Mouse (Mus musculus): ENCODE measurements around the gene Cdkal1. TPM values are rescaled to one million over a fixed set of nuclear protein-coding genes. Genes with fewer than 3 reads are reported as not detected.
A peak's percentile ranks its signal among the peaks of the same experiment; 100 is the strongest.

Cdkal1 gene
- polyA plus RNA-seq, 1 experiment from 2014 or later, result 33.9 TPM

- peak; percentile 45 for DNase-seq (ENCODE audit: low spot score)
- H3K27ac ChIP-seq (ENCODE audit: low read depth), result no peak overlapping the region
- ATAC-seq (replicated peaks; ENCODE audit: low FRiP score, low TSS enrichment, low read depth), result no peak
- H3K27me3 ChIP-seq (replicated peaks; ENCODE audit: control insufficient read depth, insufficient read depth, low read length), result no peaks in the 10 kb centered on the region
- H3K9me3 ChIP-seq (ENCODE audit: control insufficient read depth, low read length), result no peaks in the 10 kb centered on the region
- no peak overlapping the region for H3K4me3 ChIP-seq (ENCODE audit: low read depth, low read length)
- peaks cover 4% of the 10 kb centered on the region; the same call in 1 of the 2 replicates for H3K4me1 ChIP-seq (replicated peaks; ENCODE audit: control insufficient read depth, insufficient read depth, low read length)
- no peak overlapping the region for H3K9ac ChIP-seq (ENCODE audit: low read length)
- H3K4me2 ChIP-seq (ENCODE audit: low read length), result no peak overlapping the region
- no peaks in the 10 kb centered on the region for H3K36me3 ChIP-seq (ENCODE audit: control insufficient read depth, insufficient read depth, low read length)
- 55% methylated on average over 4 of the region's 4 CpGs for WGBS
Observed at GRCm38 (mm10) chr13:29504861-29505568, 350.5 kb downstream of the Cdkal1 start.

- DNase-seq (ENCODE audit: low spot score), result peak; percentile 44
- H3K9me3 ChIP-seq (ENCODE audit: control insufficient read depth, low read length), result no peaks in the 10 kb centered on the region
- H3K27ac ChIP-seq (ENCODE audit: low read depth), result no peak overlapping the region
- 65% methylated on average over 6 of the region's 6 CpGs for WGBS
- peaks cover 4% of the 10 kb centered on the region; the same call in 1 of the 2 replicates for H3K4me1 ChIP-seq (replicated peaks; ENCODE audit: control insufficient read depth, insufficient read depth, low read length)
- H3K4me3 ChIP-seq (ENCODE audit: low read depth, low read length), result no peak overlapping the region
- no peaks in the 10 kb centered on the region for H3K36me3 ChIP-seq (ENCODE audit: control insufficient read depth, insufficient read depth, low read length)
- H3K4me2 ChIP-seq (ENCODE audit: low read length), result no peak overlapping the region
- H3K9ac ChIP-seq (ENCODE audit: low read length), result no peak overlapping the region
- no peak for ATAC-seq (replicated peaks; ENCODE audit: low FRiP score, low TSS enrichment, low read depth)
- H3K27me3 ChIP-seq (replicated peaks; ENCODE audit: control insufficient read depth, insufficient read depth, low read length), result no peaks in the 10 kb centered on the region
Observed at GRCm38 (mm10) chr13:29503147-29504044, 352.1 kb downstream of the Cdkal1 start.

- WGBS, result 37% methylated on average over 5 of the region's 5 CpGs
- ATAC-seq (replicated peaks; ENCODE audit: low FRiP score, low TSS enrichment, low read depth) (no peak), DNase-seq (ENCODE audit: low spot score) (peak; percentile 49)
- Histone ChIP-seq H3K4me1 (replicated peaks; ENCODE audit: control insufficient read depth, insufficient read depth, low read length) (peaks cover 4% of the 10 kb centered on the region; the same call in 1 of the 2 replicates), H3K27me3 (replicated peaks; ENCODE audit: control insufficient read depth, insufficient read depth, low read length) (no peaks in the 10 kb centered on the region), H3K36me3 (ENCODE audit: control insufficient read depth, insufficient read depth, low read length) (no peaks in the 10 kb centered on the region), H3K4me3 (ENCODE audit: low read depth, low read length) (no peak overlapping the region), H3K4me2 (ENCODE audit: low read length) (no peak overlapping the region), H3K9ac (ENCODE audit: low read length) (no peak overlapping the region), H3K27ac (ENCODE audit: low read depth) (no peak overlapping the region), H3K9me3 (ENCODE audit: control insufficient read depth, low read length) (no peaks in the 10 kb centered on the region)
Observed at GRCm38 (mm10) chr13:29502481-29503146, 352.9 kb downstream of the Cdkal1 start.

GRCm38 (mm10) chr13:29501173-29501572 lies 354.3 kb downstream of the Cdkal1 start:
- WGBS, result 73% methylated on average over 2 of the region's 2 CpGs
- H3K4me3 ChIP-seq (ENCODE audit: low read depth, low read length), result no peak overlapping the region
- H3K27ac ChIP-seq (ENCODE audit: low read depth), result no peak overlapping the region
- peaks cover 4% of the 10 kb centered on the region; the same call in 1 of the 2 replicates for H3K4me1 ChIP-seq (replicated peaks; ENCODE audit: control insufficient read depth, insufficient read depth, low read length)
- ATAC-seq (replicated peaks; ENCODE audit: low FRiP score, low TSS enrichment, low read depth) (no peak), DNase-seq (ENCODE audit: low spot score) (peak; percentile 18)
- no peak overlapping the region for H3K4me2 ChIP-seq (ENCODE audit: low read length)
- H3K9ac ChIP-seq (ENCODE audit: low read length), result no peak overlapping the region
- no peaks in the 10 kb centered on the region for H3K9me3 ChIP-seq (ENCODE audit: control insufficient read depth, low read length)
- H3K36me3 ChIP-seq (ENCODE audit: control insufficient read depth, insufficient read depth, low read length), result no peaks in the 10 kb centered on the region
- no peaks in the 10 kb centered on the region for H3K27me3 ChIP-seq (replicated peaks; ENCODE audit: control insufficient read depth, insufficient read depth, low read length)

GRCm38 (mm10) chr13:29499750-29500149 lies 355.7 kb downstream of the Cdkal1 start:
- Histone ChIP-seq H3K27me3 (replicated peaks; ENCODE audit: control insufficient read depth, insufficient read depth, low read length) (no peaks in the 10 kb centered on the region), H3K27ac (ENCODE audit: low read depth) (no peak overlapping the region), H3K4me3 (ENCODE audit: low read depth, low read length) (no peak overlapping the region), H3K9ac (ENCODE audit: low read length) (no peak overlapping the region), H3K9me3 (ENCODE audit: control insufficient read depth, low read length) (no peaks in the 10 kb centered on the region), H3K4me2 (ENCODE audit: low read length) (no peak overlapping the region), H3K36me3 (ENCODE audit: control insufficient read depth, insufficient read depth, low read length) (no peaks in the 10 kb centered on the region), H3K4me1 (replicated peaks; ENCODE audit: control insufficient read depth, insufficient read depth, low read length) (peaks cover 4% of the 10 kb centered on the region; the same call in 1 of the 2 replicates)
- 88% methylated on average over 2 of the region's 2 CpGs for WGBS
- ATAC-seq (replicated peaks; ENCODE audit: low FRiP score, low TSS enrichment, low read depth) (no peak), DNase-seq (ENCODE audit: low spot score) (no peak)

- 76% methylated on average over 7 of the region's 7 CpGs for WGBS
- H3K9me3 ChIP-seq (ENCODE audit: control insufficient read depth, low read length), result no peaks in the 10 kb centered on the region
- no peaks in the 10 kb centered on the region for H3K36me3 ChIP-seq (ENCODE audit: control insufficient read depth, insufficient read depth, low read length)
- H3K9ac ChIP-seq (ENCODE audit: low read length), result no peak overlapping the region
- H3K27ac ChIP-seq (ENCODE audit: low read depth), result no peak overlapping the region
- ATAC-seq (replicated peaks; ENCODE audit: low FRiP score, low TSS enrichment, low read depth) (no peak), DNase-seq (ENCODE audit: low spot score) (no peak)
- no peaks in the 10 kb centered on the region for H3K4me1 ChIP-seq (replicated peaks; ENCODE audit: control insufficient read depth, insufficient read depth, low read length)
- H3K4me3 ChIP-seq (ENCODE audit: low read depth, low read length), result no peak overlapping the region
- H3K27me3 ChIP-seq (replicated peaks; ENCODE audit: control insufficient read depth, insufficient read depth, low read length), result no peaks in the 10 kb centered on the region
- H3K4me2 ChIP-seq (ENCODE audit: low read length), result no peak overlapping the region
Observed at GRCm38 (mm10) chr13:29497286-29497685, 358.2 kb downstream of the Cdkal1 start.

GRCm38 (mm10) chr13:29490341-29490740 lies 365.1 kb downstream of the Cdkal1 start:
- Histone ChIP-seq H3K4me1 (replicated peaks; ENCODE audit: control insufficient read depth, insufficient read depth, low read length) (no peaks in the 10 kb centered on the region), H3K36me3 (ENCODE audit: control insufficient read depth, insufficient read depth, low read length) (no peaks in the 10 kb centered on the region), H3K4me3 (ENCODE audit: low read depth, low read length) (no peak overlapping the region), H3K9ac (ENCODE audit: low read length) (no peak overlapping the region), H3K9me3 (ENCODE audit: control insufficient read depth, low read length) (no peaks in the 10 kb centered on the region), H3K4me2 (ENCODE audit: low read length) (no peak overlapping the region), H3K27me3 (replicated peaks; ENCODE audit: control insufficient read depth, insufficient read depth, low read length) (no peaks in the 10 kb centered on the region), H3K27ac (ENCODE audit: low read depth) (no peak overlapping the region)
- DNase-seq (ENCODE audit: low spot score) (no peak), ATAC-seq (replicated peaks; ENCODE audit: low FRiP score, low TSS enrichment, low read depth) (no peak)
- 90% methylated on average over 8 of the region's 8 CpGs for WGBS

- DNase-seq (ENCODE audit: low spot score), result no peak
- 89% methylated on average over 5 of the region's 5 CpGs for WGBS
- no peak overlapping the region for H3K27ac ChIP-seq (ENCODE audit: low read depth)
Observed at GRCm38 (mm10) chr13:29489476-29489875, 366.0 kb downstream of the Cdkal1 start.

More at GRCm38 (mm10) chr13:29489476-29489875, 366.0 kb downstream of the Cdkal1 start:
- Histone ChIP-seq H3K9me3 (ENCODE audit: control insufficient read depth, low read length) (no peaks in the 10 kb centered on the region), H3K9ac (ENCODE audit: low read length) (no peak overlapping the region), H3K4me1 (replicated peaks; ENCODE audit: control insufficient read depth, insufficient read depth, low read length) (no peaks in the 10 kb centered on the region), H3K4me2 (ENCODE audit: low read length) (no peak overlapping the region), H3K36me3 (ENCODE audit: control insufficient read depth, insufficient read depth, low read length) (no peaks in the 10 kb centered on the region), H3K27me3 (replicated peaks; ENCODE audit: control insufficient read depth, insufficient read depth, low read length) (no peaks in the 10 kb centered on the region), H3K4me3 (ENCODE audit: low read depth, low read length) (no peak overlapping the region)
- ATAC-seq (replicated peaks; ENCODE audit: low FRiP score, low TSS enrichment, low read depth), result no peak

Data from intestine, embryonic 14.5 days (tissue).